Mouse (Mus musculus) adrenal gland, postnatal 14 days (tissue): ENCODE data around the gene Sv2a. TPM values are rescaled to one million over a fixed set of nuclear protein-coding genes. Genes with fewer than 3 reads are reported as not detected.
"Not testable (repeated sequence)": the region's sequence is repeated elsewhere in the genome, so short reads cannot be mapped to it uniquely, and the experiment has no call there.

Source experiments
- DNase-seq: peaks from one replicate; pipeline ENCODE4 v3.0.0; 2021; ENCODE audit warnings: mixed read lengths
- total RNA-seq: library from RNA; stranded (reverse); gene quantifications from 2 replicates; pipeline ENCODE4 v1.2.3, GENCODE M21; 2021

The Sv2a gene
- total RNA-seq, 1 experiment from 2014 or later: 9.0 TPM

GRCm38 (mm10) chr3:96173185-96173584 is 7.8 kb upstream of the Sv2a start:
- no peak for DNase-seq

GRCm38 (mm10) chr3:96174042-96174441 is 6.9 kb upstream of the Sv2a start:
- DNase-seq: not testable (repeated sequence)

- DNase-seq: no peak
Observed at GRCm38 (mm10) chr3:96175251-96175650, 5.7 kb upstream of the Sv2a start.

- no peak for DNase-seq
Observed at GRCm38 (mm10) chr3:96178427-96178826, 2.5 kb upstream of the Sv2a start.

GRCm38 (mm10) chr3:96178902-96179301 is 2.0 kb upstream of the Sv2a start:
- no peak for DNase-seq

GRCm38 (mm10) chr3:96179531-96179930 is 1.4 kb upstream of the Sv2a start:
- peak; percentile 70 for DNase-seq

GRCm38 (mm10) chr3:96181510-96182381 is 795 bp downstream of the Sv2a start:
- no peak for DNase-seq

- DNase-seq: no peak
Observed at GRCm38 (mm10) chr3:96182382-96182776, 1.4 kb downstream of the Sv2a start.

- no peak for DNase-seq
Observed at GRCm38 (mm10) chr3:96192977-96193376, 12.0 kb downstream of the Sv2a start.

GRCm38 (mm10) chr3:96194966-96195365 is 14.0 kb downstream of the Sv2a start:
- DNase-seq: no peak

- DNase-seq: no peak
Observed at GRCm38 (mm10) chr3:96195616-96196313, 14.8 kb downstream of the Sv2a start.

GRCm38 (mm10) chr3:96196437-96197128 is 15.6 kb downstream of the Sv2a start:
- DNase-seq: no peak

- DNase-seq: peak; percentile 92
Observed at GRCm38 (mm10) chr3:96197129-96197749, 16.3 kb downstream of the Sv2a start.

- no peak for DNase-seq
Observed at GRCm38 (mm10) chr3:96198181-96198580, 17.2 kb downstream of the Sv2a start.

- DNase-seq: not testable (repeated sequence)
Observed at GRCm38 (mm10) chr3:96198601-96199251, 17.8 kb downstream of the Sv2a start.

GRCm38 (mm10) chr3:96199731-96200130 is 18.8 kb downstream of the Sv2a start:
- DNase-seq: no peak

- DNase-seq: no peak
Observed at GRCm38 (mm10) chr3:96207819-96208218, 26.9 kb downstream of the Sv2a start.

GRCm38 (mm10) chr3:96209242-96209641 is 28.3 kb downstream of the Sv2a start:
- DNase-seq: peak; percentile 60

- peak; percentile 30 for DNase-seq
Observed at GRCm38 (mm10) chr3:96219191-96219641, 38.3 kb downstream of the Sv2a start.

GRCm38 (mm10) chr3:96219661-96220130 is 38.7 kb downstream of the Sv2a start, which contains the start of the genes Bola1 and Hist2h2ab:
Bola1 (minus strand) TSS chr3:96219709.
Hist2h2ab (plus strand) TSS chr3:96219865.
- DNase-seq: peak; percentile 81

GRCm38 (mm10) chr3:96220131-96220764 is 39.3 kb downstream of the Sv2a start:
- not testable (repeated sequence) for DNase-seq
